ENCODE assay signal across 37 mouse cellular contexts in the genomic region with DNA sequence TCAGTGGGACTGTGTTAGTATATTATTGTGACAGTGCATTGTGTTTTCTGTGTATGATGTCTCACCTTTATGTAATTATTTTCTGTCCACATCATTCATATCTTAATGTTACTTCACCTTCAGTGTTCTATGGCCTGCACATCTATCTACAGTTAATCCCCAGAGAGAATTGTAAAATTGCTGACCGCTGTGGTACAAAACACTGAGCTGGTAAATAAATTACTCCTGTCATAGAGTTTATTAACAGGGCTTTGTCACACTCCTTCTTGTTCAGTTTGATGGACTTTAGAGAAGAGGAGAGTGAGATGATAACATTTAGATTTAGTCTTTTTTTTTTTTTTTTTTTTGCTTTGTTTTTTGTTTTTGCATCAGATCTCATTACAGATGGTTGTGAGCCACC. TPM values are rescaled to one million over a fixed set of nuclear protein-coding genes. Genes with fewer than 3 reads are reported as not detected.
"Had no signal": no experiment of that assay in that cellular context is flagged by ENCODE, and none has a peak within 500 bp of the region (broad histone marks: within the 10 kb centered on the region; RNA-seq: fewer than 3 reads in every experiment).

No protein-coding gene starts in this region.

- DNase-seq: cerebellum, adult 2 months; cerebellum, adult 8-10 months; cerebellum, adult 9-10 months; cerebellum, adult 9-11 months; cerebellum, postnatal 10 days; cerebellum, postnatal 14 days; cerebellum, postnatal 25 days; cerebellum, postnatal 36 days; embryo, embryonic 11 days; forebrain, postnatal 0 days; gastrocnemius, adult 2 months; gastrocnemius, postnatal 10 days; gastrocnemius, postnatal 14 days; gastrocnemius, postnatal 25 days; gastrocnemius, postnatal 36 days; heart, adult 18-20 months; heart, adult 2 months had no signal

- H3K36me3 ChIP-seq: embryonic facial prominence, embryonic 10.5 days; embryonic facial prominence, embryonic 12.5 days; embryonic facial prominence, embryonic 13.5 days; embryonic facial prominence, embryonic 15.5 days; forebrain, embryonic 10.5 days; forebrain, embryonic 12.5 days; forebrain, embryonic 15.5 days had no signal

- H3K4me1 ChIP-seq: embryonic facial prominence, embryonic 12.5 days had no signal

- H3K9me3 ChIP-seq: embryonic facial prominence, embryonic 10.5 days; embryonic facial prominence, embryonic 12.5 days; embryonic facial prominence, embryonic 13.5 days; embryonic facial prominence, embryonic 15.5 days; forebrain, embryonic 10.5 days; forebrain, embryonic 12.5 days; forebrain, embryonic 13.5 days; forebrain, embryonic 15.5 days had no signal

- H3K27me3 ChIP-seq: embryonic facial prominence, embryonic 12.5 days; embryonic facial prominence, embryonic 13.5 days; embryonic facial prominence, embryonic 15.5 days; forebrain, embryonic 12.5 days; forebrain, embryonic 13.5 days; forebrain, embryonic 15.5 days had no signal

- H3K4me3 ChIP-seq: embryonic facial prominence, embryonic 10.5 days; embryonic facial prominence, embryonic 12.5 days; embryonic facial prominence, embryonic 13.5 days; embryonic facial prominence, embryonic 15.5 days; erythroblast, embryonic 14.5 days; forebrain, embryonic 10.5 days; forebrain, embryonic 12.5 days; forebrain, embryonic 13.5 days; forebrain, embryonic 15.5 days; gastrocnemius, adult 2 months; heart, adult 2 months had no signal

- H3K9ac ChIP-seq: embryonic facial prominence, embryonic 12.5 days; embryonic facial prominence, embryonic 13.5 days; embryonic facial prominence, embryonic 15.5 days; forebrain, embryonic 12.5 days; forebrain, embryonic 13.5 days; forebrain, embryonic 15.5 days; forebrain, postnatal 0 days had no signal

- H3K27ac ChIP-seq: embryonic facial prominence, embryonic 10.5 days; embryonic facial prominence, embryonic 12.5 days; embryonic facial prominence, embryonic 13.5 days; embryonic facial prominence, embryonic 15.5 days; forebrain, embryonic 10.5 days; forebrain, embryonic 12.5 days; forebrain, embryonic 13.5 days; forebrain, embryonic 15.5 days; gastrocnemius, adult 2 months; heart, adult 2 months had no signal

RNA-seq across cellular contexts. Expression of a gene that starts 16.7 kb away (rescaled TPM):
- total RNA-seq: common myeloid progenitor, adult 5-6 weeks; gastrocnemius, postnatal 4 days had no signal
- polyA plus RNA-seq: cerebellum, adult 2 months; embryonic facial prominence, embryonic 10.5 days; embryonic facial prominence, embryonic 11.5 days; embryonic facial prominence, embryonic 12.5 days; embryonic facial prominence, embryonic 13.5 days; embryonic facial prominence, embryonic 14.5 days; embryonic facial prominence, embryonic 15.5 days; erythroblast, embryonic 14.5 days; forebrain, embryonic 10.5 days; forebrain, embryonic 12.5 days; forebrain, embryonic 13.5 days; forebrain, embryonic 14.5 days; forebrain, embryonic 16.5 days; forebrain, postnatal 0 days; gonadal fat pad, adult 2 months; heart, adult 2 months had no signal

RNA-seq across cellular contexts. Expression of a gene that starts 23.8 kb away (rescaled TPM):
- total RNA-seq: common myeloid progenitor, adult 5-6 weeks; forebrain, postnatal 0 days; gastrocnemius, adult 18-20 months; gastrocnemius, adult 2 months; gastrocnemius, adult 8-10 months; gastrocnemius, postnatal 10 days; gastrocnemius, postnatal 14 days; gastrocnemius, postnatal 25 days; gastrocnemius, postnatal 36 days; gastrocnemius, postnatal 4 days; granulocyte monocyte progenitor cell, adult 5-6 weeks; heart, adult 18-20 months; heart, adult 2 months had no signal
- polyA plus RNA-seq: cerebellum, adult 2 months; embryonic facial prominence, embryonic 10.5 days; embryonic facial prominence, embryonic 11.5 days; embryonic facial prominence, embryonic 12.5 days; embryonic facial prominence, embryonic 13.5 days; embryonic facial prominence, embryonic 14.5 days; embryonic facial prominence, embryonic 15.5 days; erythroblast, embryonic 14.5 days; forebrain, embryonic 12.5 days; forebrain, embryonic 13.5 days; forebrain, embryonic 14.5 days; forebrain, embryonic 16.5 days; frontal cortex, adult 2 months; heart, adult 2 months had no signal
